Mouse (Mus musculus): ENCODE measurements around the gene Gh.
A peak's percentile ranks its signal among the peaks of the same experiment; 100 is the strongest.

Gene Gh

GRCm38 (mm10) chr11:106269060-106269431, 32.6 kb downstream of the Gh start:
- no peak for DNase-seq (ENCODE audit: low spot score)

- DNase-seq (ENCODE audit: low spot score), result peak; percentile 66
These were observed 33.2 kb downstream of the Gh start for GRCm38 (mm10) chr11:106268326-106269059.

GRCm38 (mm10) chr11:106267871-106268270, 33.8 kb downstream of the Gh start:
- DNase-seq (ENCODE audit: low spot score), result no peak

- DNase-seq (ENCODE audit: low spot score), result no peak
These were observed 34.3 kb downstream of the Gh start for GRCm38 (mm10) chr11:106267311-106267852.

- DNase-seq (ENCODE audit: low spot score), result no peak
These were observed 35.2 kb downstream of the Gh start for GRCm38 (mm10) chr11:106266431-106266830.

GRCm38 (mm10) chr11:106265570-106265969, 36.1 kb downstream of the Gh start:
- DNase-seq (ENCODE audit: low spot score), result no peak

GRCm38 (mm10) chr11:106264988-106265387, 36.7 kb downstream of the Gh start:
- DNase-seq (ENCODE audit: low spot score), result no peak

GRCm38 (mm10) chr11:106263963-106264362, 37.7 kb downstream of the Gh start:
- DNase-seq (ENCODE audit: low spot score), result no peak

GRCm38 (mm10) chr11:106260826-106261450, 40.7 kb downstream of the Gh start:
- DNase-seq (ENCODE audit: low spot score), result no peak

- no peak for DNase-seq (ENCODE audit: low spot score)
These were observed 44.9 kb downstream of the Gh start for GRCm38 (mm10) chr11:106256775-106257174.

GRCm38 (mm10) chr11:106255685-106256451, 45.8 kb downstream of the Gh start, which contains the start of the genes Ftsj3 and Psmc5:
Ftsj3 (minus strand) TSS chr11:106256079.
Psmc5 (plus strand) TSS chr11:106256154.
- DNase-seq (ENCODE audit: low spot score), result peak; percentile 93

- no peak for DNase-seq (ENCODE audit: low spot score)
These were observed 46.5 kb downstream of the Gh start for GRCm38 (mm10) chr11:106255174-106255573.

- no peak for DNase-seq (ENCODE audit: low spot score)
These were observed 46.9 kb downstream of the Gh start for GRCm38 (mm10) chr11:106254767-106255166.

Data from ovary, adult 18-20 months (tissue).